Mouse (Mus musculus): ENCODE measurements around the gene Casp8. TPM values are rescaled to one million over a fixed set of nuclear protein-coding genes. Genes with fewer than 3 reads are reported as not detected.
A peak's percentile ranks its signal among the peaks of the same experiment; 100 is the strongest.
"Not testable (repeated sequence)": the region's sequence is repeated elsewhere in the genome, so short reads cannot be mapped to it uniquely, and the experiment has no call there.

Casp8 gene
- 24.6 and 26.0 TPM in 2 replicates for polyA plus RNA-seq (2015; fragmentation: Nextera tagmentation; extraction: Ambion mirVana)

DNA sequence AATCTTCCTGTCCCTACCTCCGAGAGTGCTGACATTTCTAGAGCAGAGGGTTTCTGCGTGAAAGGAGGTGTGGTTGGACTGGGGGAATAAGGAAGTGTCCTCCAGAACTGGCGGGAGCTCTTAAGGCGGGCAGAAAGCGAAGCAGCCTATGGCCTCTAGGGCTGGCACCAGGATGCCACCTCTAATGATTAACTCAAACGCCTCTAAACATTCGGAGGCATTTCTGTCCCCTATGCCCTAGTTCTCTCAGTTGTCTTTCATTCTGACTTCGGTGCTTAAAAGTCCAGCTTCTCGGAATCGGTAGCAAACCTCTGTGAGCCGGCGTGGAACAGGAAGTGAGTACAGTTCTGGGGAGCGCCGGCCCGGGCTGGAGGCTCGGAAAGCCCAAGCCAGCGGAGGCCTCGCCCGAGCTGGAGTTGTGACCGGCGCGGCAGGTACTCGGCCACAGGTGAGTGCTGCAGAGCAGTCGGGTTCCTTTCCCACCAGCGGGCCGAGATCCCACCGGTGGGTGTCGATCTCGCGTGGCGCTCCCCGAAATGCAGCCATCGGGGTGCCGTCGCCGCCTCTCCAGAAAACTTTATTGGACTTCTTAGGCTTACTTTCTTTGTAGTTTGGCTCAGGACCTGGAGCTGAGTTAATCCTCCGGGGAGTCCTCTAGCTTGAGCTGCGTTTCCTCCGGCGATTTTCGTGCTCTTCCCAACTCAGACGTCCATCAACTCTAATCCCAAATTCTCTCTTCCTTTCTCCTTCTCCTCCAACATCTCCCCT, at the start of gene Casp8:
Gene Casp8 (plus strand): TSS at position 84 of the 768 bp plus-strand sequence.
- 0 out of 2 replicates have a peak, but pooled peaks cover 2% of the 10 kb centered on the region for H3K4me1 ChIP-seq (ENCODE audit: control insufficient read depth, insufficient read depth, low read length)
- H3K4me3 ChIP-seq (ENCODE audit: low read length) = peak within 1 kb of the TSS; percentile 78
- peak; percentile 84 for ATAC-seq (replicated peaks; ENCODE audit: extremely low read depth, insufficient read depth, low FRiP score)
- no peaks in the 10 kb centered on the region for H3K9me3 ChIP-seq (replicated peaks; ENCODE audit: control insufficient read depth, low read length)
- H3K4me2 ChIP-seq (ENCODE audit: low read depth, low read length) = peak within 1 kb of the TSS; percentile 86
- peak within 1 kb of the TSS; percentile 90 for H3K9ac ChIP-seq (ENCODE audit: low read length)
- under 1% methylated on average over 42 of the region's 42 CpGs for WGBS
- H3K36me3 ChIP-seq (ENCODE audit: control insufficient read depth, insufficient read depth) = peaks cover 3% of the 10 kb centered on the region
- peak within 1 kb of the TSS; percentile 82 for H3K27ac ChIP-seq (ENCODE audit: low read length)
- H3K27me3 ChIP-seq (ENCODE audit: control insufficient read depth, insufficient read depth, low read length) = no peaks in the 10 kb centered on the region

DNA sequence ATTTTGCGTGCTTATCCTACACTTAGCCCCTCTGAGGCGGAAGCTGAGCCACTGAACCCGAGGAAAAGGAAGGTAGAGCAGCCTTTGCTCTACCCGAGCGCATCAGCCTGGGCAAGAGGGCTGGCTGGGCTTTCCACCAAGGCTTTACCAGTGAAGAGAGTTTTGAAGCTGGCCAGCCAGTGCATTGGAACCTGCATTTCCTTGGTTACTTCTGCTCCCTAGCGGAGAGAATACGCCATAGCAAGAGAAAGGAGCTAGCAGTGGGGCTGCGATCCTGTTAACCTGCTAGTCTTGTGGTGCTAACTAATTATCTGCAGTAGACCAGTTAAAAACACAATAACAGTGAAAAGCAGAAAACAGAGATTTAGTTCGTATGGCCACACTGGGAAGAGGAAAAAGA, 48.3 kb upstream of the Casp8 start:
- ATAC-seq (replicated peaks; ENCODE audit: extremely low read depth, insufficient read depth, low FRiP score) = no peak
- WGBS = 70% methylated on average over 9 of the region's 9 CpGs

DNA sequence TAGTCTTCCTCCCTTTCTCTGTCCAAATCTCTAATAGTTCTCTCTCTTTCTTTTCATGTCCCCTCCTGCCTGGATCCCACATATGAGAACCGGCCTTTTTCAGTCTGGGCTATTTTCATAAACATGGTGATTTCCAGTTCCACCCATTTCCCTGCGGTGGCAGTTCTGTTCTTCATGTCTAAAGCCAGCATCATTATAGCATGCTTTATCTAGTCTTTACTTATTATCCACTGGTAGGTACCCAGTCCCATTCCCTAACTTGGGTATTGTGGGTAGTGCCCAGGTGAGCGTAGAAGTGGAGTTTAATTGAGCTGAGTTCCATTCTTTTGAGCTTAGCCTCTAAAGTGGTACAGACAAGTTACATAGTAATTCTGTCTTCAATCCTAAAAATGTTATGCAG, 35.7 kb upstream of the Casp8 start:
- no peak overlapping the region for H3K4me2 ChIP-seq (ENCODE audit: low read depth, low read length)
- H3K36me3 ChIP-seq (ENCODE audit: control insufficient read depth, insufficient read depth) = peaks cover 15% of the 10 kb centered on the region
- no peak overlapping the region for H3K27ac ChIP-seq (ENCODE audit: low read length)
- no peak overlapping the region for H3K4me3 ChIP-seq (ENCODE audit: low read length)
- no peak overlapping the region for H3K9ac ChIP-seq (ENCODE audit: low read length)
- no peaks in the 10 kb centered on the region for H3K27me3 ChIP-seq (ENCODE audit: control insufficient read depth, insufficient read depth, low read length)
- WGBS = 94% methylated on average over 3 of the region's 3 CpGs
- H3K9me3 ChIP-seq (replicated peaks; ENCODE audit: control insufficient read depth, low read length) = no peaks in the 10 kb centered on the region
- no peak for ATAC-seq (replicated peaks; ENCODE audit: extremely low read depth, insufficient read depth, low FRiP score)
- no peaks in the 10 kb centered on the region for H3K4me1 ChIP-seq (ENCODE audit: control insufficient read depth, insufficient read depth, low read length)

More for the DNA sequence above, 48.3 kb upstream of the Casp8 start:
- H3K27me3 ChIP-seq (ENCODE audit: control insufficient read depth, insufficient read depth, low read length) = no peaks in the 10 kb centered on the region
- no peaks in the 10 kb centered on the region for H3K4me1 ChIP-seq (ENCODE audit: control insufficient read depth, insufficient read depth, low read length)
- no peak overlapping the region for H3K9ac ChIP-seq (ENCODE audit: low read length)
- peaks cover 49% of the 10 kb centered on the region for H3K36me3 ChIP-seq (ENCODE audit: control insufficient read depth, insufficient read depth)
- H3K4me2 ChIP-seq (ENCODE audit: low read depth, low read length) = no peak overlapping the region
- H3K27ac ChIP-seq (ENCODE audit: low read length) = no peak overlapping the region
- H3K9me3 ChIP-seq (replicated peaks; ENCODE audit: control insufficient read depth, low read length) = no peaks in the 10 kb centered on the region
- H3K4me3 ChIP-seq (ENCODE audit: low read length) = no peak overlapping the region

DNA sequence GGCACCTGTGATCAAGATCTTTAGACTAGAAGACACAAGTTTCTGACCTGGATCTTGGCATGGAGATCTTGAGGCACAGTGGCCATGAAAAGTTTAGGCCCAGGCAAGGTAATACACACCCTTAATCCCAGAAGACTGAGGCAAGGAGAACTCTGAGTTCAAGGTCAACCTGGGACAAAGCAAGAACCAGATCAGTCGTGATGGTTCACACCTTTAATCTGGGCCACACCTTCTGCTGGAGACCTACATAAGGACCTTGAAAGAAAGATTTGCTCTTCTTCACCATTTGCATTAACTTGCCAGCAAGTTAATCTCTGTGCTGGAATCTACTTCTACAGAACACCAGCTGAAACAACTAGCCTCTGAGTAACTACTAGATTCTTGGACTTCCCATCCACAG, 34.6 kb upstream of the Casp8 start:
- ATAC-seq (replicated peaks; ENCODE audit: extremely low read depth, insufficient read depth, low FRiP score) = no peak
- Histone ChIP-seq H3K27me3 (ENCODE audit: control insufficient read depth, insufficient read depth, low read length) (no peaks in the 10 kb centered on the region), H3K27ac (ENCODE audit: low read length) (no peak overlapping the region), H3K9me3 (replicated peaks; ENCODE audit: control insufficient read depth, low read length) (no peaks in the 10 kb centered on the region), H3K4me2 (ENCODE audit: low read depth, low read length) (no peak overlapping the region), H3K9ac (ENCODE audit: low read length) (no peak overlapping the region), H3K4me3 (ENCODE audit: low read length) (no peak overlapping the region), H3K4me1 (ENCODE audit: control insufficient read depth, insufficient read depth, low read length) (no peaks in the 10 kb centered on the region), H3K36me3 (ENCODE audit: control insufficient read depth, insufficient read depth) (peaks cover 10% of the 10 kb centered on the region)
- 47% methylated on average over 1 of the region's 1 CpGs for WGBS

DNA sequence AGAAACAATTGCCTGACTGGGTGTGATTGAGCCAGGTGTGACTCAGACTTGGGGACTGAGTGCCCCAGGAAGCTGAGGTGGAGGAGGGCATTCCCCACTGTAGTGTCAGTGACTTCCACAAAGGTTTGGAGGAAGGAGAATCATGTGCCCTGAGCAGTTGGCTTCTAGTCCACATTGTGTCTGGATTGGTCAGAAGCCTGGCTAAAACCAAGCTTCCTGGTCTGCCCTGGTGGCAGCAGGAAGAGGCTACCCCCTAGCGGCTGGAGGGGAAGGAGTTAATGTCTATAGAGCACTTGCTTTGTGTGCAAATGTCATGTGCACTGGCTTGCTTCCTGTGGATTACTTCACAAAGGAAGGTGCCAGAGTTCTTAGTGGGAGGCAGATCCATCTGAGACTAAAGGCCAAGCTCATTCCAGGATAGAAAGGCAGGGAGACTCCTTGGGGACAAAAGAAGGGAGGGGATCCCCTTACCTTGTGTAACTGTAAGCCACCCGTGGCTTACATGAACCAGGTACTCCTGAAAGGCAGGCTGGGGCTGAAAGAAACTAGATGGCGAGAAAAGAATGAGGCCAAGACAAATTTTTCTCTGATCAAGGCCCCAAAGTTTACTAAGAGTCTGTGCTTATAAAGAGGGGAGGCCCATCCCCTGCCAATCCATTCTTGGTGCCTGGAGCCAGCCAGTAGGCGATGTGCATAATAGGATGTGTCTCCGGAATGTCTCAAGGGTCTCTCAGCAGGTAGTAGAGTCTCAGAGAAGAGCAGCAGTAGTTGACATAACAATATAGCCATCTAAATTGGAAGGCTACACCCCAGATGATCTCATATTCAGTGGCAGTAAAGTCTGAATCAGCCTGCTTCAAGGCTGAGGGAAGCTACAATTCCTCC, 33.5 kb upstream of the Casp8 start:
- H3K4me2 ChIP-seq (ENCODE audit: low read depth, low read length); H3K4me1 ChIP-seq (ENCODE audit: control insufficient read depth, insufficient read depth, low read length); H3K4me3 ChIP-seq (ENCODE audit: low read length); H3K27ac ChIP-seq (ENCODE audit: low read length); H3K9me3 ChIP-seq (replicated peaks; ENCODE audit: control insufficient read depth, low read length); ATAC-seq (replicated peaks; ENCODE audit: extremely low read depth, insufficient read depth, low FRiP score); H3K9ac ChIP-seq (ENCODE audit: low read length); H3K27me3 ChIP-seq (ENCODE audit: control insufficient read depth, insufficient read depth, low read length); H3K36me3 ChIP-seq (ENCODE audit: control insufficient read depth, insufficient read depth): not testable (repeated sequence)
- 76% methylated on average over 5 of the region's 5 CpGs for WGBS

DNA sequence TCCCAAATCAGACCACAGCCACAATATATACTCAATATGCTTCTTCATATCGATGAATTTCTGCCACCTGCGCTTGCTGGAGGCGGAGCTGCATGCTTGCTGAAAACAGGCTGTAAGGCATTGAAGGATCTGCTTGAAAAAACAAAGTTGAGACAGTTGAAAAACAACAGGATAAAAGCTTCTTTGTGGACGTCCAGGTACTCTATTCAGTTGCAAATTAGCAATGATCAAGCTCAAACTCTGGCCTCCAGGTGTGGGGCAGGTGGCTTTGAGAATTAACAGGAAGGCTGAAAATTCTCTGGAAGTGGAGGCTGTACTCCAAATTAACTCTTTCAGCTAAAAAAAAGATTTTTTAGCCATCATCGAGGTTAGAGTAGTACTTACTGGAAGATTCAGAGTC, 32.6 kb upstream of the Casp8 start:
- no peak overlapping the region for H3K9ac ChIP-seq (ENCODE audit: low read length)
- H3K4me3 ChIP-seq (ENCODE audit: low read length) = no peak overlapping the region
- WGBS = 74% methylated on average over 5 of the region's 5 CpGs
- no peak for ATAC-seq (replicated peaks; ENCODE audit: extremely low read depth, insufficient read depth, low FRiP score)
- H3K9me3 ChIP-seq (replicated peaks; ENCODE audit: control insufficient read depth, low read length) = no peaks in the 10 kb centered on the region
- H3K4me1 ChIP-seq (ENCODE audit: control insufficient read depth, insufficient read depth, low read length) = no peaks in the 10 kb centered on the region
- H3K36me3 ChIP-seq (ENCODE audit: control insufficient read depth, insufficient read depth) = peaks cover 7% of the 10 kb centered on the region
- H3K27ac ChIP-seq (ENCODE audit: low read length) = no peak overlapping the region
- no peaks in the 10 kb centered on the region for H3K27me3 ChIP-seq (ENCODE audit: control insufficient read depth, insufficient read depth, low read length)
- no peak overlapping the region for H3K4me2 ChIP-seq (ENCODE audit: low read depth, low read length)

DNA sequence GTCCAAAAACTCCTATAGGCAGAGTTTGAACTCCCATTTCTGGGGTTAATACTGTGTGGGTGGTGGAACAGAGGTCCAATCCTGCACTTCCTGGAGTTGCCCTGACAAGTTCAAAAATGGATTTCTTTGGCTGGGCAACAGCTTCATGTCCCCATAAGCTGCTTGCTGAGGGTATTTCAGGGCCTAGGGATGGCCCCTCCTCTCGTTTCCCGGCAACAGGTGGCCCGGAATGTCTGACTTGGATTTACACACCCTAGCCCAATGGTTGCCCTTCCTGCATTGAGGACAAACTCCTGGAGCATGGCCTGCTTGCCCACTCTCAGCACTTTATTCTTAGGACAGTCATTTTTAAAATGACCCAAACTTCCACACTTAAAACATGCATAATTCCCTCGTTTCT, 28.7 kb upstream of the Casp8 start:
- not testable (repeated sequence) for H3K9ac ChIP-seq (ENCODE audit: low read length); H3K27ac ChIP-seq (ENCODE audit: low read length); H3K9me3 ChIP-seq (replicated peaks; ENCODE audit: control insufficient read depth, low read length); H3K4me1 ChIP-seq (ENCODE audit: control insufficient read depth, insufficient read depth, low read length); H3K4me3 ChIP-seq (ENCODE audit: low read length); H3K4me2 ChIP-seq (ENCODE audit: low read depth, low read length); ATAC-seq (replicated peaks; ENCODE audit: extremely low read depth, insufficient read depth, low FRiP score); H3K36me3 ChIP-seq (ENCODE audit: control insufficient read depth, insufficient read depth); H3K27me3 ChIP-seq (ENCODE audit: control insufficient read depth, insufficient read depth, low read length)
- WGBS = 75% methylated on average over 4 of the region's 4 CpGs

DNA sequence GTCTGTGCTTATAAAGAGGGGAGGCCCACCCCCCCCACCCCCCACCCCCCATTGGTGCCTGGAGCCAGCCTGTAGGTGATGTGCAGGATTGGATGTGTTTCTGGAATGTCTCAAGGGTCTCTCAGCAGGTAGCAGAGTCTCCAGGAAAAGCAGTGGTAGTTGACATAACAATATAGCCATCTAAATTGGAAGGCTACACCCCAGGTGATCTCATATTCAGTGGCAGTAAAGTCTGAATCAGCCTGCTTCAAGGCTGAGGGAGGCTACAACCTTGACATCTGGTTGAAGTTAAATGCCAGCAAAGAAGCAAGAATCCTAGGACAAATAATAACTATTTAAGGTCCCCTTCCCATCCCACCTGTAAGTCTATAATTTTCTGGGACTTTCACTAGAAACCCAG, 26.0 kb upstream of the Casp8 start:
- H3K27me3 ChIP-seq (ENCODE audit: control insufficient read depth, insufficient read depth, low read length) = no peaks in the 10 kb centered on the region
- H3K27ac ChIP-seq (ENCODE audit: low read length) = no peak overlapping the region
- no peaks in the 10 kb centered on the region for H3K36me3 ChIP-seq (ENCODE audit: control insufficient read depth, insufficient read depth)
- no peak overlapping the region for H3K4me3 ChIP-seq (ENCODE audit: low read length)
- H3K9ac ChIP-seq (ENCODE audit: low read length) = no peak overlapping the region
- no peak for ATAC-seq (replicated peaks; ENCODE audit: extremely low read depth, insufficient read depth, low FRiP score)
- no peaks in the 10 kb centered on the region for H3K9me3 ChIP-seq (replicated peaks; ENCODE audit: control insufficient read depth, low read length)
- no peaks in the 10 kb centered on the region for H3K4me1 ChIP-seq (ENCODE audit: control insufficient read depth, insufficient read depth, low read length)
- H3K4me2 ChIP-seq (ENCODE audit: low read depth, low read length) = no peak overlapping the region

DNA sequence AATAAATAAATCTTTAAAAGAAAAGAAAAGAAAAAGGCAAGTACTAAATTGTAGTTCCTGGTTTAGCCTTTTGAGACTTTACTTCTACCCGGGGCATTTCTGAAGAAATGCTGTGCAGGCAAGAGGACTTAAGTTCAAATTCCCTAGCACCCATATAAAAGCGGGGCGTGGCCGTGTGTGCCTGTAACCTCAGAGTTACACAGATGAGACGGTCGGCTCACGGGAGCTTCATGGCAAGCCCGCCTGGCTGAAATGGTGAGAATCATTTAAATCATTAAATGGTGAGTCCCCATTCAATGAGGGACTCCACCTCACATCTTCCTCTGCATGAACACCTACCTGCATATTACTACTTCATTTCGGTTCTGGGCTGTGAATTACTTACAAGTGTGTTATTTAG, 25.5 kb upstream of the Casp8 start:
- Histone ChIP-seq H3K27me3 (ENCODE audit: control insufficient read depth, insufficient read depth, low read length) (no peaks in the 10 kb centered on the region), H3K4me3 (ENCODE audit: low read length) (no peak overlapping the region), H3K27ac (ENCODE audit: low read length) (no peak overlapping the region), H3K4me1 (ENCODE audit: control insufficient read depth, insufficient read depth, low read length) (no peaks in the 10 kb centered on the region), H3K9ac (ENCODE audit: low read length) (no peak overlapping the region), H3K4me2 (ENCODE audit: low read depth, low read length) (no peak overlapping the region), H3K9me3 (replicated peaks; ENCODE audit: control insufficient read depth, low read length) (no peaks in the 10 kb centered on the region), H3K36me3 (ENCODE audit: control insufficient read depth, insufficient read depth) (no peaks in the 10 kb centered on the region)
- WGBS = 50% methylated on average over 9 of the region's 9 CpGs
- no peak for ATAC-seq (replicated peaks; ENCODE audit: extremely low read depth, insufficient read depth, low FRiP score)

Measured in heart, embryonic 16.5 days (tissue).